Mouse (Mus musculus) heart, embryonic 14.5 days (tissue): ENCODE measurements around the gene Dkk3. TPM values are rescaled to one million over a fixed set of nuclear protein-coding genes. Genes with fewer than 3 reads are reported as not detected.
A peak's percentile ranks its signal among the peaks of the same experiment; 100 is the strongest.

Experiments used
- ATAC-seq: fragments of 200-750 bp; cut with Nextera tagmentation; 2 replicates; pipeline ENCODE4 v1.8.0; 2017; ENCODE audit warnings: low read depth, moderate TSS enrichment; ENCODE audit not compliant: insufficient number of reproducible peaks, insufficient read depth, low FRiP score
- H3K27ac ChIP-seq, 2 experiments: fragments of 200-500 bp in 1 of 2; fragments of 300-500 bp in 1 of 2; sonication (generic) in 1 of 2; replicated peaks in 1 of 2; 2 replicates each; pipeline ENCODE4 v1.5.1; 2012 to 2014; ENCODE audit warnings: low read depth in 2 of 2, low read length in 2 of 2, control low read depth in 1 of 2, mild to moderate bottlenecking in 1 of 2, mixed read lengths in 1 of 2; ENCODE audit not compliant: control insufficient read depth in 1 of 2, insufficient read depth in 1 of 2
- H3K27me3 ChIP-seq: fragments of 300-500 bp; sonication (generic); 2 replicates; pipeline ENCODE4 v1.6.1; 2014; ENCODE audit warnings: mild to moderate bottlenecking, low read length, control low read depth; ENCODE audit not compliant: control insufficient read depth, insufficient read depth
- H3K36me3 ChIP-seq: fragments of 300-500 bp; sonication (generic); 2 replicates; pipeline ENCODE4 v1.6.1; 2014; ENCODE audit warnings: mild to moderate bottlenecking, control low read depth, low read length, mixed read lengths; ENCODE audit not compliant: control insufficient read depth, insufficient read depth
- H3K4me1 ChIP-seq, 2 experiments: fragments of 200-500 bp in 1 of 2; fragments of 300-500 bp in 1 of 2; sonication (generic) in 1 of 2; 2 replicates each; pipeline ENCODE4 v1.6.1; 2012 to 2014; ENCODE audit warnings: low read length in 2 of 2, control low read depth in 1 of 2, mixed read lengths in 1 of 2; ENCODE audit not compliant: control insufficient read depth in 2 of 2, insufficient read depth in 2 of 2
- H3K4me2 ChIP-seq: fragments of 300-500 bp; sonication (generic); 2 replicates; pipeline ENCODE4 v1.6.1; 2014; ENCODE audit warnings: mild to moderate bottlenecking, low read length
- H3K4me3 ChIP-seq, 2 experiments: fragments of 200-500 bp in 1 of 2; fragments of 300-500 bp in 1 of 2; sonication (generic) in 1 of 2; 2 replicates each; pipeline ENCODE4 v1.5.1; 2012 to 2014; ENCODE audit warnings: low read length in 2 of 2, mild to moderate bottlenecking in 2 of 2, control low read depth in 1 of 2, low read depth in 1 of 2, moderate library complexity in 1 of 2; ENCODE audit not compliant: control insufficient read depth in 1 of 2, insufficient read depth in 1 of 2
- H3K9ac ChIP-seq: fragments of 300-500 bp; sonication (generic); 2 replicates; pipeline ENCODE4 v1.6.1; 2014; ENCODE audit warnings: mild to moderate bottlenecking, low read length
- H3K9me3 ChIP-seq: fragments of 300-500 bp; sonication (generic); 2 replicates; pipeline ENCODE4 v1.6.1; 2016; ENCODE audit warnings: low read length, control low read depth; ENCODE audit not compliant: control insufficient read depth
- WGBS: fragments of 180-500 bp; shearing (Covaris S2); extraction: QIAGEN DNeasy Blood & Tissue Kit; methylation state at CpG from one replicate; pipeline ENCODE4 v1.1.7; 2014; 5-methylcytosine and 5-hydroxymethylcytosine counted together
- polyA plus RNA-seq: library from polyadenylated mRNA; unstranded; fragments of >200 nt; fragmentation: Nextera tagmentation; extraction: Ambion mirVana; gene quantifications from 2 replicates; pipeline ENCODE4 v1.2.1, GENCODE M21; 2014

The Dkk3 gene
- polyA plus RNA-seq, 1 experiment from 2014 or later: 86.3 TPM

DNA sequence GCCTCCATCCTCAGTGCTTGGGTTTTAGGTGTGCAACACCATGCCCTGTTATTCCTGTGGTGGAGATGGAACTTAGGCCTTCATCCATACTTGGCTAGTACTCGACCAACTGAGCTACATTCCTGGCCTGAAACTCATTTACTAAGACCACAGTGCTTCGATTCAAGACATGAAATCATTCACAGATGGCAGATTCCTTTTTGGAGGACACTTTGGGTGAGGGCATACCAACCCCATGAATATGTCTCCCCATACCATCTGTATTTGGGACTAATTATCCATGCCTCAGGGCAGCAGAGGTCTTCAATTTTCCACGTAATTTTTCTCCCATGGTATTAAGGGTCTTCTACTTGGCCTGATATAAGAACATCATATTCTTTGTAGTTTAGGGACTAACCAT, 16.2 kb downstream of the Dkk3 start:
- Histone ChIP-seq H3K4me1 (peaks cover 32 to 45% of the 10 kb centered on the region in 2 experiments), H3K27me3 (no peaks in the 10 kb centered on the region), H3K4me2 (no peak overlapping the region), H3K9ac (no peak overlapping the region), H3K36me3 (no peaks in the 10 kb centered on the region; the same call in 1 of the 2 replicates), H3K27ac (peak overlapping the region; percentile 39 to 53; a peak in 1 of 4 replicates), H3K9me3 (no peaks in the 10 kb centered on the region), H3K4me3 (no peak overlapping the region)
- WGBS: 80% methylated on average over 3 of the region's 3 CpGs
- no peak for ATAC-seq

DNA sequence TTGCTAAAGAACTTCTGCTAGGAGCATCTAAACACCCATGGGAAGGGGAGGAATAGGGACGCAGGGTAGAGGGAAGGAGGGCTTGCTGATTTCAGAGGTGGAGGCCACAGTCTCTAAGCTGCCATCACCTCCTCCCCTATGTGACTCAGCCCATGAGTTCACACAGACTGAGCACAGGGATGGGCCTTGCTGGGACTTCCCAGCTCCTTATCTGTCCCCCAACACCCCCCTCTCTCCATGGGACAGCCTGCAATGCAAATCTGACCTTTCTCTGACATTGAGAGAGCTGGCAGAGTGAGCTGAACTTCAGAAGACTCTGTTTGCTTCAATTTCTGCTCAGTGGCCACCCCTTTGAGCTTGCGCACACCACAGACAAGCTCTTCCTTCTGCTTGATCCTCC, 18.1 kb downstream of the Dkk3 start:
- Histone ChIP-seq H3K36me3 (no peaks in the 10 kb centered on the region; the same call in 1 of the 2 replicates), H3K9me3 (no peaks in the 10 kb centered on the region), H3K4me3 (no peak overlapping the region), H3K4me2 (no peak overlapping the region), H3K27ac (peak overlapping the region; percentile 66 to 73), H3K4me1 (peaks cover 30 to 41% of the 10 kb centered on the region in 2 experiments), H3K9ac (no peak overlapping the region; the same call in 1 of the 2 replicates), H3K27me3 (no peaks in the 10 kb centered on the region)
- WGBS: 51% methylated on average over 2 of the region's 2 CpGs
- ATAC-seq: 0 out of 2 replicates have a peak, but pooled peaks have one; percentile 46

DNA sequence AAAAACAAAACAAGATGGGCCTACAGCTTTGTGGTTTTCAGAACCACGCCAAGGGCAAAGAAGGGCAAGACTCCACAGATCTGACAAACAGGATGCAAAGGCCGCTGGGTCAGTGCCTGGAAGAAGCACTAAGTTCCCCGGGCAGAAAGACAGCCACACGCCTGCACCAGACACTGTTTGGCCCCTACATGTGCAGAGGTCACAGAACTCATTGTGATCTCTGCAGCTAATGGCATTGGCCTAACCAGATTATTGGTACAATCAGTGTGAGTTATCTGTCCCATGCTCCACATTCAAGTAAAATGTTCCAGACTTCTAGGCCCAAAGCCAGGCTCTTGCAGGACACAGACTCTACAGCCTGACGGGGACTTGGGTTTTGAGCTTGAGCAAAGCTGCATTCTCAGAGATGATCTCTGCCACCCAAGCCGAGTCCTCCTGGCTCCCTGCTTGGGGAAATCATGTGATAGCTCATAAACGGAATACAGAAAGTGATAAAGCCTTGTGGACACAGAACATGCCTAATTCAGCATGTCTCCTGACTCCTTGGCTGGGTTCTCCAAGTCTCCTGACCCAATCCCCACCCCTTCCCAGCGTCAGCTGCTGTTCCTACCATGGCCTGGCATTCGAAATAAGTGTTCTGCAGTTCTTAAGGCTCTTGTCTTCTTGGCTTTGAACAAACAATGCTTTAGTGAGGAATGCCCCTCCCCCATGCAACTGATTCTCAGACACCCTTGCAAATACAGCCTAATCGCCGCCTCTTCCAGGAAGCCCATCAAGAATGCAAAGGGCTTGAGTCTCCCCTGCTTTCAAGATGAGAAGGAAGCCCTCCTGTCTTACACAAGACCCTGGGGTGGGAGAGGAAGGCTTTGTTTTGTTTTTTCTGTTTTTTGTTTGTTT, 20.1 kb downstream of the Dkk3 start:
- Histone ChIP-seq H3K4me3 (no peak overlapping the region), H3K9ac (no peak overlapping the region), H3K36me3 (no peaks in the 10 kb centered on the region), H3K9me3 (no peaks in the 10 kb centered on the region), H3K4me1 (peaks cover 27 to 32% of the 10 kb centered on the region in 2 experiments), H3K4me2 (no peak overlapping the region), H3K27me3 (no peaks in the 10 kb centered on the region), H3K27ac (peak overlapping the region; percentile 41 to 42; a peak in 3 of 4 replicates)
- no peak for ATAC-seq
- WGBS: 56% methylated on average over 11 of the region's 11 CpGs

DNA sequence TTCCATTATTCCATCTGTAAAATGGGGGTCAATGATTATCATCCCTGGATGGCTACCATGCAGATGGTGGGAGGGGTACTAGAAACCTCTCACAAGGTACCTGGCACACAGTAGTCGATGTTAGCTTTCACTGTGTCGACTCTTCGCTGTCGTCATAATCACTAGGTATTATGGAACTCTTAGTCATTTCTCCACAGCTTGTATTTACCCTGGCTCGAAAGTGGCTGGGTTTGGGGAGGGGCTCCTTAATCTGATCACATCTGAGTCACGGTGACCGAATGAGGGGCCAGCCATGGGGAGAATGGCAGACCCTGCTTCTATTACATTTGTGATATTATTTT, 20.7 kb downstream of the Dkk3 start:
- Histone ChIP-seq H3K4me3 (no peak overlapping the region), H3K27ac (peak overlapping the region in 1 of 2 experiments; percentile 41; a peak in 2 of 4 replicates), H3K36me3 (0 out of 2 replicates have a peak, but pooled peaks cover 1% of the 10 kb centered on the region), H3K9ac (no peak overlapping the region), H3K27me3 (no peaks in the 10 kb centered on the region), H3K4me2 (no peak overlapping the region), H3K4me1 (peaks cover 24 to 25% of the 10 kb centered on the region in 2 experiments), H3K9me3 (no peaks in the 10 kb centered on the region)
- 61% methylated on average over 7 of the region's 7 CpGs for WGBS
- no peak for ATAC-seq

DNA sequence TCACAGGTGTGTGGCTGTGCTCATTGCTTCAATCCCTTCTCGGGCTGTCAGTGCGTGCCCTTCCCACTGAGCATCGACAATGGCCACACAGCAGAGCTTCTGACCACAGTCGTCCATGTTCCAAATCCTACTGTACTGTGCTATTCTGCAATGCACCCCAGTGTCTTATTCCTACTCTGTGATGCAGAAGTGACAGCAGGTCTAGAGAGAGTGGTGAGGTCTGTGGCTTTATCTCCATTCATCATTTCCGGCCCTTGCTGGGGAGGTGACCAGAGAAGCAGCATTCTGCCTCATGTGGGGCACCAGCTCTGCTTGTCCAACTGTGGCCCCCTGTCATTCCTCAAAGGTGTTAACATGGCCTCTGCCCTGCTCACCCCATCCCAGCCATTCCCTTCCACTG, 22.3 kb downstream of the Dkk3 start:
- no peak overlapping the region for H3K4me3 ChIP-seq
- H3K27me3 ChIP-seq: no peaks in the 10 kb centered on the region
- no peak overlapping the region for H3K27ac ChIP-seq
- WGBS: 87% methylated on average over 5 of the region's 5 CpGs
- no peak overlapping the region for H3K4me2 ChIP-seq
- no peak overlapping the region for H3K9ac ChIP-seq
- H3K4me1 ChIP-seq: peaks cover 16 to 18% of the 10 kb centered on the region in 2 experiments
- ATAC-seq: no peak
- no peaks in the 10 kb centered on the region for H3K9me3 ChIP-seq
- 0 out of 2 replicates have a peak, but pooled peaks cover 6% of the 10 kb centered on the region for H3K36me3 ChIP-seq

DNA sequence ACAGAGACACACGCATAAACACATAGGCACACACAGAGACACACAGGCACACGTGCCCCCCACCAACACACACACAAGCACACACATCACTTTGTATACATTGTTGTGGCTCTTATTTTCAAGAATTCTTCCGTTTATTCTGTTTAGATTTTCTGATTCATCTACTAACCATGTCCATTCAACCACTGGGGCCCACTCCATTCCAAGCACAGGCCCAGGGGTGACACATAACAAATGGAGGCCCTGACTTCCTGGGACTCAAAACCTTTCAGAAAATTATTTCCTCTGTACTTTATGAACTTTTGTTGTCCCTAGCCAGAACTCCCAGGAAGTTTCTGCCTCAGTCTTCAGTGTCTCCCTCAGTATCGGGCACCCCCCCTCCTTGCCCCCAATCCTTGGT, 23.7 kb downstream of the Dkk3 start:
- Histone ChIP-seq H3K4me1 (peaks cover 13 to 17% of the 10 kb centered on the region in 2 experiments; a peak in 3 of 4 replicates), H3K9ac (no peak overlapping the region), H3K27ac (no peak overlapping the region), H3K9me3 (no peaks in the 10 kb centered on the region), H3K4me3 (no peak overlapping the region), H3K4me2 (no peak overlapping the region), H3K36me3 (0 out of 2 replicates have a peak, but pooled peaks cover 6% of the 10 kb centered on the region), H3K27me3 (no peaks in the 10 kb centered on the region)
- ATAC-seq: no peak
- 86% methylated on average over 4 of the region's 4 CpGs for WGBS

DNA sequence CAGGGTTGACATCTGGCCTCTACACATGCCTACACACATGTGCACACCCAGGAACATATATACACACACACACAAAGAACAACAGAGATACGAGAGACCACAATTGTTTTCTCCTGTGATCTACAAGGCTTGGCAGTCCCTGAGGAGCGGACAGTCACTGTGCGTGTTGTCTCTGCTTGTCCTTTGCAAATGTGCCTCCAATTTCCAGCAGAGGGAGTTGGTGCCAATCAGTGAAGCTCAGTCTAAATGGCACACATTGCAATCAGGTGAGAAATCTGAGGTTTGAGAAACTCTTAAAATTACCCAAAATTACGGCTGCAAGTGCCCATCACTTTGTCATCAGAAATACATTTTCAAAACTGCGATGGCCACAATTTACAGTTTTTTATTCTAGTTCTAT, 25.6 kb downstream of the Dkk3 start:
- no peak for ATAC-seq
- H3K4me3 ChIP-seq: no peak overlapping the region
- no peak overlapping the region for H3K4me2 ChIP-seq
- no peak overlapping the region for H3K27ac ChIP-seq
- no peaks in the 10 kb centered on the region for H3K9me3 ChIP-seq
- 84% methylated on average over 5 of the region's 5 CpGs for whole genome bisulfite sequencing
- H3K36me3 ChIP-seq: 0 out of 2 replicates have a peak, but pooled peaks cover 6% of the 10 kb centered on the region
- no peak overlapping the region for H3K9ac ChIP-seq
- no peaks in the 10 kb centered on the region for H3K27me3 ChIP-seq
- peaks cover 23% of the 10 kb centered on the region in 2 experiments for H3K4me1 ChIP-seq
